Mouse (Mus musculus): ENCODE measurements around the gene Cda. TPM values are rescaled to one million over a fixed set of nuclear protein-coding genes. Genes with fewer than 3 reads are reported as not detected.

Gene Cda
- polyA plus RNA-seq (2014; fragmentation: Illumina TruSeq; extraction: RNeasy Lipid Tissue Mini Kit (QIAGEN cat#74804); ENCODE audit: low read depth, low replicate concordance) = 1.8 TPM

DNA sequence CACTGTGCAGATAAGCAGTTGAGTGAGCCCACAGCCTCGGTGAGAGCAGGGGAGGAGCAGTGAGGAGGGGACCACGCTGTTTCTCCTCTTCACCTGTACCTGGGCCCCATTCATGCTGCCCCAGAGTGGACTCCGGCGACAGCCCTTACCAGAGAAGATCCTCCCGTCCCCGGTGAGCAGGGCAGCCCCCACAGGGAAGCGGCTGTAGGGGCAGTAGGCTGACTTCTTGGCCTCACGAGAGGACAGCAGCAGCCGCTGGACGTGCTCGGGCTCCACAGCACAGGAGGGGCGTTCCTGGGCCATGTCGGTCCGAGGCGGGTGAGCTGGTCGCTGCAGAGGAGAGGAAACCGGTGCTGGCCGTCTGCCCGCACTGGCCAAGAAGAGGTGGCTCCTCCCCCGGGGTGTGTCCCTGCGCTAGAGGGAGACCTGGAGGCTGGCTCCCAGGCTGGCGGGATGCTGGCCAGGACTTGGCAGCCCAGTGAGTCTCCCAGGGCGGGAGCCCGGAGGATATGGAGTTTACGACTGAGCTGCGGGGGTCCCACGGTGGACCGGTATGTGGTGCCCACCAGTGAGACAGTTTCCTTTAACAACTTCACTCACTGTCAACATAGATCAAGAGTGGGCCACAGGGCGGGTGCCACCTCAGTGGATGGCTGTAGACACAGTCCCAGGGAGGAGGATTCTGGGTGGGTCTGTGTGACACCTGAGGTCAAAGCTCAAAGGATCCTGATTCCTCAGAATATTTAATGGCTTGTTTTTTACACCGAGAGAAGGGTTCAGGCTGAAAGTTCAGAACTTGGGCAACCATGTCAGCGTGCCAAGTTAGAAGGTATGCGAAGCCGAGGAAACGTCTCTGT lies at the start of gene Cda:
TSS of gene Cda (minus strand) at position 352 of the 857 bp plus-strand sequence.

GRCm38 (mm10) chr4:138395971-138396645 lies 28.3 kb upstream of the Cda start, which contains the start of gene Fam43b:
Gene Fam43b, minus strand, starts transcription at chr4:138396528.

DNA sequence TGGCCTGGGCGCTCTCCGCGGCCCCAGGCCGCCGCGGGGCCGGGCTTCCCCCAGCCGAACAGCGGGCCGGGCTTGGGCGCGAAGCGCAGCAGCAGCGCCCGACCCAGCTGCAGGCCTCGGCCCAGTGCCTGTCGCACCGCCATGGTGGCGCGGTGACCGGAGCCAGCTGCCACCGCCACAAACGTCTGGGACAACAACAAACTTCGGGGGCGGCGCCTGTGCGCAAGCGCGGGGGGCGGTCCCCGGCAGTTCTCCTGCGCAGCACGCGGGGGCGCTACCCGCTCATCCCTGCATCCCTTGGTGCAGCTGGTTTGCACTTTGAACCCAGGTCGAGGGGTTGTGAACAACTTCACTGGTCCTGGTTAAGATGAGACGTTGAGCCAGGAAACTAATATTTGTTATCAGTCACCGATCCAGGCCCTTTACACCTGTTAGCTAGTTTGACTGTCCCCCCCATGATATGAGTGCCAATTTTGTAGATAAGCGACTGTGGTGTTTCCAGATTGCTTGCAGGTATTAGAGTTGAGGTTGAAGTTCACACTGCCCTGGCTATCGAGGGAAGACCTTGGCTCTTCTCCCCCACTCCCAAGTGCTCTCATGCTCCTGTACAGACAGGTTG lies 41.6 kb downstream of the Cda start, which contains the start of gene Pink1:
TSS of gene Pink1 (minus strand) at position 231 of the 619 bp plus-strand sequence.

GRCm38 (mm10) chr4:138304340-138305104 lies 63.3 kb downstream of the Cda start, which contains the start of gene Ddost:
Gene Ddost, plus strand, starts transcription at chr4:138304730.

Other genes starting within 250 kb of the Cda start
- gene Hp1bp3, start 151.7 kb downstream of the Cda start, polyA plus RNA-seq (2014; fragmentation: Illumina TruSeq; extraction: RNeasy Lipid Tissue Mini Kit (QIAGEN cat#74804); ENCODE audit: low read depth, low replicate concordance) = 114 TPM
- 0.16 TPM for gene Sh2d5, start 117.6 kb downstream of the Cda start, polyA plus RNA-seq (2014; fragmentation: Illumina TruSeq; extraction: RNeasy Lipid Tissue Mini Kit (QIAGEN cat#74804); ENCODE audit: low read depth, low replicate concordance)
- gene Kif17, start 117.6 kb downstream of the Cda start, polyA plus RNA-seq (2014; fragmentation: Illumina TruSeq; extraction: RNeasy Lipid Tissue Mini Kit (QIAGEN cat#74804); ENCODE audit: low read depth, low replicate concordance) = 0.16 TPM
- gene Ddost, start 63.3 kb downstream of the Cda start, polyA plus RNA-seq (2014; fragmentation: Illumina TruSeq; extraction: RNeasy Lipid Tissue Mini Kit (QIAGEN cat#74804); ENCODE audit: low read depth, low replicate concordance) = 58.4 TPM
- gene Pink1, start 41.7 kb downstream of the Cda start, polyA plus RNA-seq (2014; fragmentation: Illumina TruSeq; extraction: RNeasy Lipid Tissue Mini Kit (QIAGEN cat#74804); ENCODE audit: low read depth, low replicate concordance) = 729 TPM
- not detected for gene Fam43b, start 28.5 kb upstream of the Cda start, polyA plus RNA-seq (2014; fragmentation: Illumina TruSeq; extraction: RNeasy Lipid Tissue Mini Kit (QIAGEN cat#74804); ENCODE audit: low read depth, low replicate concordance)
- 35.1 TPM for gene Mul1, start 66.7 kb upstream of the Cda start, polyA plus RNA-seq (2014; fragmentation: Illumina TruSeq; extraction: RNeasy Lipid Tissue Mini Kit (QIAGEN cat#74804); ENCODE audit: low read depth, low replicate concordance)
- 12.3 TPM for gene Camk2n1, start 86.3 kb upstream of the Cda start, polyA plus RNA-seq (2014; fragmentation: Illumina TruSeq; extraction: RNeasy Lipid Tissue Mini Kit (QIAGEN cat#74804); ENCODE audit: low read depth, low replicate concordance)